Mouse (Mus musculus): ENCODE measurements around the gene Wdr59.
"Not testable (repeated sequence)": the region's sequence is repeated elsewhere in the genome, so short reads cannot be mapped to it uniquely, and the experiment has no call there.

Gene Wdr59

DNA sequence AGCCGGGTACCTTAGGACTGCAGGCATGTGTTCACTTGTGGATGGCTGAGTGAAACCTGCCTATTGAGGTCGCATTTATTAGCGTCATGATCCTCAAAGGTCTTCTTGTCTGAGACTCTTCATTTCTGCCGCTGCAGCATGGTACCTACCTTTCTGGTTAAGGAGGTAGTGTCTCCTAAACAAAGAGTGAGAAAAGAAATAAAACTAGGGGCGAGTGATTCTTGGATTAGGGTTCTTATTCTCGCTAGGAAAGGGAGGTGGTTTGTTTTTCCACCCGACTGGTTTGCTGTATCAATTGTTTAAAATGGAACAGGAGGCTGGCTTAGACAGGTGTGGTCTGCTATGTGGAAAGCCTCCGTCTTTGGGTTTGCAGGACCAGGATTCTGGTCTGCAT, 15.9 kb upstream of the Wdr59 start:
- no peak for DNase-seq (ENCODE audit: low read depth)

DNA sequence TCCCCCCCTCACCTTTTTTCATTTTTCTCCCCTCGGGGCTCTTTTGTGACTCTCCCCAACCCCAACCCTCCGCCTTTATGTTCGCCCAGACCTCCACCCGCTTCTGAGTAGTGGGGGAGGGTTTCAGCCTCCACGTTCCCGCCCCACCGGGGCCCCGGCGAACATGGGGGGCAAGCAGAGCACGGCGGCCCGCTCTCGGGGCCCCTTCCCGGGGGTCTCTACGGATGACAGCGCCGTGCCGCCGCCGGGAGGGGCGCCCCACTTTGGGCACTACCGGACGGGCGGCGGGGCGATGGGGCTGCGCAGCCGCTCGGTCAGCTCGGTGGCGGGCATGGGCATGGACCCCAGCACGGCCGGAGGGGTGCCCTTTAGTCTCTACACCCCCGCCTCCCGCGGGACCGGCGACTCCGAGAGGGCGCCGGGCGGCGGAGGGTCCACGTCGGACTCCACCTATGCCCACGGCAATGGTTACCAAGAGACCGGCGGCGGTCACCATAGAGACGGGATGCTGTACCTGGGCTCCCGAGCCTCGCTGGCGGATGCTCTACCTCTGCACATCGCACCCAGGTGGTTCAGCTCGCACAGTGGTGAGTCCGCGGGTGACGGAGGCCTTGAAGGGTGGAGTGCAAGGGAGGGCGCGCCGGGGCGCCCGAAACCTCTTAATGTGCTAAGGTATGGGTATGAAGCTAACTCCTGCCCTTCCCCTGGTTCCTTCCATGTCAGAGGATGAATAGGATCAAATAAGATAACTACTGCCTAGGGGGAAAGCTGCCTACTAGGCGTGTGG, 15.3 kb upstream of the Wdr59 start:
- peak; percentile 80 for DNase-seq (ENCODE audit: low read depth)

DNA sequence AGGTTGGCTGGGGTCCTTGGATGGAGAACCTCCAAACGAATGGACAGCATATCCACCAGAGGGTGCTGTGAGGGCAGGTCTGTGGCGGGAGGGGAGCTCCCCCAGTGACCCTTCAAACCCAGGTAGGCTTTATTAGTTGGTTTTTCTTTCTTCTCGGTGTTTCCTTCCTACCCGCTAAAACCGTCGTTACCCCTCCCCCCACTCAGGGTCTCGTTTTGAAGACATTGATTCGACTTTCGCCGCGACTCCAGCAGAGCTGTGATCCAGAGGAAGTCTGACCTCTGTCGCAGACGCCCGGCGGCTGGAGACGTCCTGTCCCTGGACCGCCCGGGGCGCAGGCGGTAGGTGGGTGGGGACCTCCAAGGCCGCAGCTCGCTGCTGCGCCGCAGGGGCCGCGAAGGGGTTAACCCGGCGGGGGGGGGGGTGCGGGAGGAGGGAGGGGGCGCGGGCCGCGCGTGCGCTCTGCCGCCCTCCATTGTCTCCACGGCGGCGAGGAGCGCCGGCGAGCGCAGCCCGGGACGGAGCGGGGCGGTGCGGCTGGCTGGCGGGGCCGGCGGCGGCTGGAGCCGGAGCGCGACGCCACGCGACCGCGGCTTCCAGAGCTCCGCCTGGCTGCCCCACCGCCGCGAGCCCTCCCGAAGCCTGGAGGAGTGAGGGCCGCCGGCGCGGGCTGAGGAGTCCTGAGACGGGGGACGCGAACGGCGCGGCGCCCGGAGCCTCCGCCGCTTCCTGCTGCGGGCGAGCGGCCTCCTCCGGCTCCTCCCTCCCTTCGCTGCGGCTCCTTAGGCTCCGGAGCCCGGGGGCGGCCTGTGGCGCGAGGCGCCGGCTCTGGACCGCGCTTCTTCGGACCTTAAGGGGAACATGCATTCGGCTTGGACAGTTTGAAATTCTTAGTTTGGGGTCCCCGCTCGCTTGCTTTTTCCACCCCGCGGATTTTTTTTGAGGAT, 14.4 kb upstream of the Wdr59 start, which contains the start of gene Znrf1:
Znrf1 (plus strand) TSS at position 67 of the 947 bp plus-strand sequence.
- peak; percentile 81 for DNase-seq (ENCODE audit: low read depth)

DNA sequence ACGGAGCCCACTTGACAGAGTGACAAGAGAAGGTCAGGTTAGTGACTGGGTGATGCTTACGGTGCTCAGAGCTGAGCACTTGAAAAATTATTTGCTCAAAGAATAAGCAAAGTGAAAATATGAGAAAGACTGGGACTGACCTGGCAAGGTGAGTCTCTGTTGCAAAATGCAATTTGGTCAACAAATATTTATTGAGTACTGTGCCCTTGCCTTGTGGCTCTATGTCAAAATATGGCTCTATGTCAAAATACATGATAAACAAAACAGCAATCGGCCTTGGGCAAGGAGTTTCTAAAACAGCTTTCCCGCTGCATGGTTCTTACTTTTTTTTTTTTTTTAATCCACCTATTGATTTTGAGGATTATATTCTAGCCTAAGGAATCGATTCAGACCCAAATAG, 13.6 kb upstream of the Wdr59 start:
- no peak for DNase-seq (ENCODE audit: low read depth)

DNA sequence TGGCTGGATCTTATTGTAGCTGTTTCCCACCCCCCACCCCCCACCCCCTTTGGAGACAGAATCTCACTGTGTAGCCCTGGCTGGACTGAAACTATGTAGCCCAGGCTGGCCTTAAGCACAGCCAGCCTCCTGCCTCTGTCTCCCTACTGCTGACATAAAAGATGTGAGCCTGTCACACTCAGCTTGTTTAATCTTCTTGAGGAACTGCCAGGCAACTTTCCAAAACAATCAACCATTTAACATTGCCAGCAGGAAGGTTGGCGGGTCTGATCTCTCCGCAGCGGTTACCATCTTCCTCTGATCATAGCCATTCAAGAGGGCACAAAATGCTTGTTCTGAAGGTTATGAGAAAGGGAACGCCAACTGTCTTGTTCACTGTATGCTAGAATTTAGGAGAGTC, 11.6 kb upstream of the Wdr59 start:
- DNase-seq (ENCODE audit: low read depth) = peak; percentile 43

DNA sequence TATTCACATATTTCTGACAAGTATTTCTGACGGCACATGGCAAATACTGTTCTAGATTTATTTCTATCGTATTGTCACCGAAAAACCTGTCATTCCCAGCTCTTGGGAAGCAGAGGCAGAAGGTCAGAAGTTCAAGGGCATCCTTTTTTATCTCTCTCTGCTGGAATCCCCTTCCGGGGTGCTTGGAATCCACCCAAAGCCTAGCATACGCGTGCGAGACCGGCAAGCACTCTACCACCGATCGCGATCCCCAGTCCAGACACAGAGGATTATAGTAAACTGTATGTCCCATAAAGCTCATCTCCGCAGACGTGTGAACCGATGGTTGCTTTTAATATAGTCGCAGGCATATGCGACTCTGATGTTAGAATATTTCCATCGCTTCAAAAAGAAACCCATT, 9.7 kb upstream of the Wdr59 start:
- no peak for DNase-seq (ENCODE audit: low read depth)

DNA sequence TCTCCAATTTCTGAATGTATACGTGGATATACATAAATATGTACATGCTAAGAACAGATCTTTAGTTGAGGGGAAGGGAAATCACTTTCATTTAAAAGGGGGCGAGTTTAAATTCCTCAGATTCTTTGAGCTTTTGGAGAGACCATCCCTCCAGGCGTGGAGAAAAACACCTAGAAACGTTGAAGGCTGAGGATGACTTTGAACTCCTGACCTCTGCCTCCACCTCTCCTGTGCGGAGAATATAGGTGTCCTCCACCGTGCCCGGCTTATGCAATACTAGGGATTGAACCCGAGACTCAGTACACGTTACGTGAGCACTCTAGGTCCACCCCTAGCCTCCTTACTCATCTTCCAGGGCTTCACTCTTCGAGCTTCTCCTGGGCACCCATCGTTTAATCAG, 9.3 kb upstream of the Wdr59 start:
- no peak for DNase-seq (ENCODE audit: low read depth)

DNA sequence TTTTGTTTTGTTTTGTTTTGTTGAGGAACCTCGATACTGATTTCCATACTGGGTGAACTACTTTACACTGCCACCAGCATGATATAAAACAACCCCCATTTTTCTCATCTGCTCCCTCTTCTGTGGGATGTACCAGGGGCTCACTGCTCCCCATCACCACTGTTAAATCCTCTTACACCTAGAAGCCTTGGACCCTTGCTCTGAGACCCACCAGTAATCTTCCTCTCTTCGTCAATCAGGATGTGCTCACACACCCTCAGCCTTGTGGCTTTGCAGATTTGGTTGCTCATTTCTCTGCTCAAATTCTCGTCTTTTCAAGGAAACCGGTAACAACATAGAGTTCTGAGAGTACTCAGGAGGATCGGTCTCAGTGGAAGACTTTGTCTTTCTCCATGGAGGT, 6.2 kb upstream of the Wdr59 start:
- DNase-seq (ENCODE audit: low read depth) = peak; percentile 53

DNA sequence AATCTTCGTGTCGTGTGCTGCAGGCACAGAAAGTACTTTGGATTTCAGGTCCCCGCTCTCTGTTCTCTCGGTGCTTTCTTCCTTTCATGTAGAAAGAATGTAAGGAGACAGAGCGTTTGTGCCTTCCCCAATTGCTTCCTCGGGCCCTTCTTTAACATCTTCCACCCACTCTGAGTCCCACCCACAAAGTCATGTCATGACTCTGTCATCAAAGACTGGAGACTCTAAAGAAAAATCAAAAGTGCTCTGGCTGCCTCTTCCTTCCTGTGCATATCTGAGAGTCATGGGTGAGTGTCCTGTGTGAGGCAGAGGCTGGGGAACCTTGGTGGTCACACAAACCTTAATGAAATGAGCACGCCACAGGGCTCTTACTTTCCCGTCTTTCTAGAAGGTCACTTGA, 5.3 kb upstream of the Wdr59 start:
- peak; percentile 87 for DNase-seq (ENCODE audit: low read depth)

DNA sequence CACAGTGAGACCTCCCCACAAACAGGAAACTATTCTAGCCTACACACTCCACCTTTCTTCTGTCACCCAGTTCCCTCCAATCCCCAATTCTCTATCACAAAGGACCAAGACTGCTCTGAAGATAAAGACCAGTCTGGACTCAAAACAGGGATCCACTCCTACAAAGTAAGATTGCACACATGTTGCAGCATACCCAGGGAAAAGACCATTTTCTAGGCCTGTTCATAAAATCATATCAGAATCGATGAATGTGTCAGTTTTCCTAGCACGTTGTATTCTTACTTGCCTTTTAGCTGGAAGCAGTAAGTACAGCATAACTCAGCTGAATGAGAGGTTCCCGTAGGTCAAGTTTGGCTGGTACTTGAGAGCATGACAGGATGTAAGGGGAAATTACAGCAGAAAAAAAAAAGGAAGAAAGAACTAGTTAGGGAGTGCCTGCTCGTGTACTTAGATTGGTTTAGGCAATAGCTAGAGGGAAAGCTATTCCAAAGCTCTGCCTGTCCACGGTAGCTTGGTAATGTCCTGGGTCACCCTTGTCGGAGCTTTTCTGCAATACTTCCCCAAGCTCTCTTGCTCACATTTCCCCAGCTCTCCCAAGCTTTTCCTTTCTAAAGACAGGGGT, 4.6 kb upstream of the Wdr59 start:
- DNase-seq (ENCODE audit: low read depth) = peak; percentile 49

DNA sequence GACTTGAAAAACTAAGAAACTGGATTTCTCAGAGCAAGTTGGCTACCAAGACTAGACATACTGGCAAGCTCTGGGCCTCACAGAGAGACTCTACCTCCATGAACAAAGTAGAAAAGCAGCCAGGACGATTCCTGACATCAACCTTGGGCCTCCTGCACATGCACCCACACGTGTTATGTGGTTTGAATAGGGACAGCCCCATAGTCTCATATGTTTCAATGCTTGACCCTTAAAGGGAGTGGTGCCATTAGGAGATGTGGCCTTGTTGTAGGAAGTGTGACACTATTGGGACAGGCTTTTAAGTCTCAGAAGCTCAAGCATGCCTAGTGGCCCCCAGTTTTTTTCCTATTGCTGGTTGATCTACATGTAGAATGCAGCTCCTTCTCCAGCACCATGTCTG, 4.4 kb downstream of the Wdr59 start:
- DNase-seq (ENCODE audit: low read depth) = no peak

DNA sequence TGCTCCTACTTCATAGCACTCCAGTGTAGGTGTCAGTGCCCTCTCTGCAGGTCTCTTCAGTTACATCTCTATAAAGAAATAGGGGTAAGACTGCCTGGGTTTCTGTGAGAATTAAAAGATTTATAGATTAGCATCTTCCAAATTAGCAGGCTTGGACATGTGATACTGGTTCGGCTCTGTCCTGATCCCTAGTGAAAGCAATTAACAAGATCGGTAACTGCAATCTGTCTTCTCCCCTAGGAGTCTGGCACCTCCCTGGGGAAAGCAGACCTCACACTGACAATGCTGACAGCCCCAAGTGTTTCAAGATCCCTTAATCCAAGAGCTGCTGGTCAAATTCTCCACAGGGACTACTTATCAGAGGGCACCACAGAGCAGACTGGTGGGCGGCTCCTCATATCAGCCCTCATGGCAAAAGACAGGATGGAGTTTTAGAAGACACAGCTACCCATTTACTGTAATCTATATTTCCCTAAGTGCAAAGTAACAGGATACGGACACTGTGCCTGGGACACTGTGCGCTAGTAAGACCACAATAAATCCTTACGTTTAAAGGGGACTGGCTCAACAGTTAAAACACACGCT, 5.3 kb downstream of the Wdr59 start:
- no peak for DNase-seq (ENCODE audit: low read depth)

DNA sequence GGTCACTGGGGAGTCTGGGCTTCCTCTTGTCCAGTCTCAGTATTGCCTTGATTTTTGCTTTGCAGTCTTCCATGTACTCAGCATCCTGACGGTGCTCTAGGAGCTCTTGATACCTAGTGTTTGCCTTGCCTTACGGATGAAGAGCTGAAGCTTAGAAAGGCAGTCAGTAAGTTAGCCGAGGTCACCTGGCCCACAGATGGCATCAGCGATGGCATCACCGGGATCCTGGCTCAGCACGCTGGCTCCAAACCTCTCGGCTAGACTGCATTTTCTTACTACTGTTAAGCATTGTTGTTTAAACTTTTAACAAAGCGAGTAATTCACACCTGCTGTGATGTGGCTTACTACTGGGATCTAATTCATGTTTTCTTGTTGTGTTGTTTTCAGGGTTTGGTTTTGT, 8.4 kb downstream of the Wdr59 start:
- no peak for DNase-seq (ENCODE audit: low read depth)

DNA sequence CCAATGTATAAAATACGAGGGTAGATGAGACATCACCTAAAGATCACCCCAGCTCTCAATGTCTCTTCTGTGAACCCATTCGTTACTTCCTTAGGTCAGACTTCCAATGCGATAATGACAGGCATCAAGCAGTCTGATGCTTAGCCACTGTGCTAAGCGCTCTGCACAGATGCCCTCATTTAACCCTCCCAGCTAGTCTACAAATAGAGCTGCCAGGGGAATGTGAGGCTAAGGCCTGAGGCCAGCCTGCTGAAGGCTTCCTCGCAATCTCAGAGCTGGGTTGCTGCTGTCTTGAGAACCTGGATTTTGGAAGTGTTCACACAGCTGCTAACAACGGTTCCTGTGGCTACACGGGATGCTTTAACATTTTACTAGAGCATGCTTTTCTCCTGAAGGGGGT, 9.0 kb downstream of the Wdr59 start:
- no peak for DNase-seq (ENCODE audit: low read depth)

DNA sequence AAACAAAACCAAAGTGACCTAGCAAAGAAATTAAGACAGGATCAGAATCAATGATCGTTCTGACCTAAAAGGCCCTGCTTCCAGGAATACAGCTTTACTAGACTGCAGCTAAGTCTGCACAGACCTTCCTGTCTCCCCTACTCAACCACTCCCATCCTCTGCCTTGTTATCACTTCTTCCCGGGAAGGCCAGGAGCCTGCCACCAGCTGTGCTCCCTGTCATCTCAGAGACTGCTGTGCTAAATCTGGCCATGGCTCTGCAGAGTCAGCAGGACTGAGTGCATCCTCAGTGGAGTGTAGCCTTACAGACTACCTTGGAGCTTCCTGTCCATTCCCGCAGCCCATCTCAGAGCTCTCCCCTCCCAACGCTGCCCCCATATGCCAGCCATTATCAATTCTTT, 11.5 kb downstream of the Wdr59 start:
- DNase-seq (ENCODE audit: low read depth) = no peak

DNA sequence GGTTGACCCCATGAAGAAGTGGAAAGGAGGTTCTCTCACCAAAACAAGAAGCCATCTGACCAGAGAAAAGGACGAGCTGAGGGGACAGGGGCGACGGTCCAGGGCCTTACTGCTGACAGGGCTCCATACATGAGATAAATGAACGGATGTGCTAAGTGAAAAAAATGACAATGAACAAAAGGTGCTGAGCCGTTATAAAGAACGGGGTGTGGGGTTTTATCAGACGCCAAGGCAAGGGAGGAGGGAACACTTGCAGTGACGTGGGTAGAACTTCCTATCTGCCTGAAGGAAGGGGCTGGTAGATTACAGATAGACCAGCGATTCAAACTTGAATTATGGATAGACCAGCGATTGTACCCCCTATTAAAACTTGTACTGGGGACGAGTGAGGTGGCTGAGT, 12.6 kb downstream of the Wdr59 start:
- DNase-seq (ENCODE audit: low read depth) = no peak

DNA sequence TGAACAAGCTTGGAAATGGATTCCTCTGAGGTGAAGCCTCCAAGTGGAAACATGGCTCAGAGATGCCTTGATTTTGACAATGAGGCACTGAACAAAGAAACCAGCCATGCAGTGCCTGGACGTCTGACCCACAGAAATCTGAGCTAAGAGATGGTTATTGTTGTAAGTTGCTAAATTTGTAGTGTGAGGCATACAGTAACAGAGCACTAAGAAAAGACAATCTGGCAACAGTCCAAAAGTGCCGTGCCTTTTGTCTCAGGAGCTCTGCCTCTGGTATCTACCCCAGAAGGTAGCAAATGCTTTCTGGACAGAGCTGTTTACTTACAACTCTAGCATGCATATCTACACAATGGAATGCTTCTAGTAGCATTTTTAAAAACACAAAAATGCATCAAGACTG, 13.3 kb downstream of the Wdr59 start:
- DNase-seq (ENCODE audit: low read depth) = no peak

DNA sequence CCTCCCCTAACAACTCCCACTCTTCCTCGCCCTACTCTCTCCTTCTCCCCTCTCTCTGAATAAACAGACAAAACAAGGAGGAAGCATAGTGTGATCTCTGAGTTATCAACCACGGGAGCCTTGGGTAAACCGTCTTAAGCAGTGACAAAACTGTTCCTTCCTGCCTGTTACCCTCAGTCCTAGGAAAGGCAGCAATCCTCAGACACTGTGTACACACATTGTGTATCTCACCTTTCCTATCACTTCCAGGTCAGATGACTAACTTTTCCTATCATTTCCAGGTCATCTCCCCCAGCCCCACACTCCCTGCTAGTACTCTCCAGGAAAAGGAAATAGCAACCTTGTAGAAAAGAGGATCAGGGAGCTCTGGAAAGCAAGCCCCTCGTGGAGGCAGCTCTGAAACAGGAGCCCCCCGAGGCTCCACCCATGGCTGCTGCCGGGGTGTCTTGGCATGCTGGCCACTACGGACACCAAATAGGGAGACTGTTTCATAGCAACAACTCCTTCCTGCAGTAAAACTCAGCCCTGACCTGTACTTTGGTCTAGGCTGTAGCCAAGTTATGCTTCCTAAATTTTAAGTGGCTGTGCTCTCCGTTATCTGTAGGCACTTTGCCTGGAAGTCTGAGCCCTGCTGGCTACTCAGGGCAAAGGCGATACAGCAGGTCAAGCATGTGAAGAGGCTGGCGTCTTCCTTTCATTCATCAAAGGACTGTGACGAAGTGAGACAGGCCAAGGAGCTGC, 20.0 kb downstream of the Wdr59 start:
- DNase-seq (ENCODE audit: low read depth) = no peak

DNA sequence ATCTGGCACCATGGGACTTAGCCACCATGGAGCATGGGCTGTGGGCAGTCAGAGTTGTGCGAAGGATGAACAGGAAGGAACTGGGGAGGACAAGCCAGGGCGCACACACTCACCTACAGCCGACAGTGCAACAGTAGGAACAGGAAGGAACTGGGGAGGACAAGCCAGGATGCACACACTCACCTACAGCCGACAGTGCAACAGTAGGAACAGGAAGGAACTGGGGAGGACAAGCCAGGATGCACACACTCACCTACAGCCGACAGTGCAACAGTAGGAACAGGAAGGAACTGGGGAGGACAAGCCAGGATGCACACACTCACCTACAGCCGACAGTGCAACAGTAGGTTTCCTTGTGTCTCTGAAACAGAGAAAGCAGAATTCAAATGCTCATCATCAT, 23.6 kb downstream of the Wdr59 start:
- DNase-seq (ENCODE audit: low read depth) = not testable (repeated sequence)

DNA sequence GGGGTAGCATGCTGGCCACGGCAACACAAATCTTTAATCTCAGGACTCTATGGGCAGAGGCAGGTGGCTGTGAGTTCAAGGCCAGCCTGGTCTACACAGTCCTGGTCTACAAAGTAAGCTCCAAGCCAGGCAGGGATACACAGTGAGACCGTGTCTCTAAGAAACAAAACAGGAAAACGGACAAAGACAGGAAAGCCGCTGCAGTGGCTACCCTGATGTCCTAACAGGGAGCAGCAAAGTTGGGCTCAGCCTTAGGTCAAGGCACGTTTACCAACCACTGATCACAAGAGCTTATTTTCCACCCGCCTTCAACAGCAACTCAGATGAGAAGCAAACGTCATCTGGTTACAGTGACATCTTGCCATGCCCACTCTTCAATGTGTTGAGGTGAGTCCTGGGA, 25.6 kb downstream of the Wdr59 start:
- DNase-seq (ENCODE audit: low read depth) = no peak

DNA sequence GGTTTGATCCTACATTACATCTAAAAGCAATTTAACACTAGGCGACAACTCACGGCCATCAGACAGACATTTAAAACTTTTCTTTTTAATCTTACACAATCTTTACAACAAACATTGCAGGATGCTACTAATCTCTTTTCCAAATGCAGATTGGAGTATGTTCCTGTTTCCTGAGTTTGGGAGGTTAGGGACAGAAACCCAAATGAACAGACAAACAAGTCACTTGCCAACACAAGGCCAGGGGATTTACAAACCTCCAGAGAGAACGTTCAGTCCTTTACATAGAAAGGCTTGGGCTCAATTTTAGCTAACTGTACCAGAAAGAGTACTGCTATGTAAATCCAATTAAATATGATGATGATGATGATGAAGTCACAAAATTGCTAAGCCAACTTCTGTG, 28.7 kb downstream of the Wdr59 start:
- no peak for DNase-seq (ENCODE audit: low read depth)

DNA sequence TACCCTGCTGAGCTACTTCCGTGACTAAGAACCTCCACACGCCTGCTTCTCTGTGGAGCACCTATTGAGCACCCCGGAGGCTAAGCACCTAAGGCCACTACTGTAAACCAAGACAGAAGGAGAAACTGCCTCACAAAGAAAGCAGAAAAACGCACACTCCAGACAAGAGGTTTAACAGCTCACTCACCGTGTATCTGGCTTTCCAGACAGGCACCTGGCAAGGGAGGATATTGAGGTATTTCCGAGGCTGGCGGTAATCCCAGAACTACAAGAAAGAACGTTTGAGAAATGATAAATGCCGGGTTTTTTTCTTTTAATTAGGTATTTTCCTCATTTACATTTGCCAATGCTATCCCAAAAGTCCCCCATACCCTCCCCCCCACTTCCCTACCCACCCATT, 29.4 kb downstream of the Wdr59 start:
- DNase-seq (ENCODE audit: low read depth) = no peak
